Mouse (Mus musculus): ENCODE data around the gene Foxk1. TPM values are rescaled to one million over a fixed set of nuclear protein-coding genes. Genes with fewer than 3 reads are reported as not detected.

The Foxk1 gene
- polyA plus RNA-seq, 1 experiment from 2014 or later: 5.6 TPM

- peak overlapping the region; percentile 52 for H3K27ac ChIP-seq (ENCODE audit: low read depth)
- WGBS: 1% methylated on average over 58 of the region's 67 CpGs
- DNase-seq (ENCODE audit: low spot score): peak; percentile 77
- H3K27me3 ChIP-seq (replicated peaks; ENCODE audit: control insufficient read depth, insufficient read depth, low read length): no peaks in the 10 kb centered on the region
- peak overlapping the region; percentile 89 for H3K9ac ChIP-seq (ENCODE audit: low read length)
- no peaks in the 10 kb centered on the region for H3K9me3 ChIP-seq (ENCODE audit: control insufficient read depth, low read length)
- peak; percentile 48 for ATAC-seq (replicated peaks; ENCODE audit: low FRiP score, low TSS enrichment, low read depth)
- H3K36me3 ChIP-seq (ENCODE audit: control insufficient read depth, insufficient read depth, low read length): peaks cover 18% of the 10 kb centered on the region; the same call in 1 of the 2 replicates
- H3K4me1 ChIP-seq (replicated peaks; ENCODE audit: control insufficient read depth, insufficient read depth, low read length): peaks cover 22% of the 10 kb centered on the region
- H3K4me3 ChIP-seq (ENCODE audit: low read depth, low read length): peak overlapping the region; percentile 96
- H3K4me2 ChIP-seq (ENCODE audit: low read length): peak overlapping the region; percentile 79
Measured at GRCm38 (mm10) chr5:142401641-142402625, 636 bp downstream of the Foxk1 start.

- ATAC-seq (replicated peaks; ENCODE audit: low FRiP score, low TSS enrichment, low read depth): no peak
- no peak overlapping the region for H3K4me3 ChIP-seq (ENCODE audit: low read depth, low read length)
- H3K4me1 ChIP-seq (replicated peaks; ENCODE audit: control insufficient read depth, insufficient read depth, low read length): peaks cover 25% of the 10 kb centered on the region
- H3K9ac ChIP-seq (ENCODE audit: low read length): no peak overlapping the region
- H3K36me3 ChIP-seq (ENCODE audit: control insufficient read depth, insufficient read depth, low read length): peaks cover 18% of the 10 kb centered on the region; the same call in 1 of the 2 replicates
- H3K9me3 ChIP-seq (ENCODE audit: control insufficient read depth, low read length): no peaks in the 10 kb centered on the region
- H3K27me3 ChIP-seq (replicated peaks; ENCODE audit: control insufficient read depth, insufficient read depth, low read length): no peaks in the 10 kb centered on the region
- WGBS: 62% methylated on average over 3 of the region's 3 CpGs
- H3K4me2 ChIP-seq (ENCODE audit: low read length): peak overlapping the region; percentile 79
- H3K27ac ChIP-seq (ENCODE audit: low read depth): no peak overlapping the region
- no peak for DNase-seq (ENCODE audit: low spot score)
Measured at GRCm38 (mm10) chr5:142403694-142404093, 2.4 kb downstream of the Foxk1 start.

GRCm38 (mm10) chr5:142404307-142404706 lies 3.0 kb downstream of the Foxk1 start:
- WGBS: 74% methylated on average over 1 of the region's 1 CpGs
- Histone ChIP-seq H3K9me3 (ENCODE audit: control insufficient read depth, low read length) (no peaks in the 10 kb centered on the region), H3K27me3 (replicated peaks; ENCODE audit: control insufficient read depth, insufficient read depth, low read length) (no peaks in the 10 kb centered on the region), H3K4me2 (ENCODE audit: low read length) (no peak overlapping the region), H3K4me3 (ENCODE audit: low read depth, low read length) (no peak overlapping the region), H3K36me3 (ENCODE audit: control insufficient read depth, insufficient read depth, low read length) (peaks cover 18% of the 10 kb centered on the region; the same call in 1 of the 2 replicates), H3K4me1 (replicated peaks; ENCODE audit: control insufficient read depth, insufficient read depth, low read length) (peaks cover 25% of the 10 kb centered on the region), H3K9ac (ENCODE audit: low read length) (no peak overlapping the region), H3K27ac (ENCODE audit: low read depth) (no peak overlapping the region)
- DNase-seq (ENCODE audit: low spot score) (no peak), ATAC-seq (replicated peaks; ENCODE audit: low FRiP score, low TSS enrichment, low read depth) (no peak)

- DNase-seq (ENCODE audit: low spot score) (no peak), ATAC-seq (replicated peaks; ENCODE audit: low FRiP score, low TSS enrichment, low read depth) (no peak)
- H3K4me1 ChIP-seq (replicated peaks; ENCODE audit: control insufficient read depth, insufficient read depth, low read length): peaks cover 21% of the 10 kb centered on the region
- no peaks in the 10 kb centered on the region for H3K9me3 ChIP-seq (ENCODE audit: control insufficient read depth, low read length)
- H3K4me2 ChIP-seq (ENCODE audit: low read length): no peak overlapping the region
- H3K4me3 ChIP-seq (ENCODE audit: low read depth, low read length): no peak overlapping the region
- H3K9ac ChIP-seq (ENCODE audit: low read length): no peak overlapping the region
- H3K36me3 ChIP-seq (ENCODE audit: control insufficient read depth, insufficient read depth, low read length): peaks cover 18% of the 10 kb centered on the region; the same call in 1 of the 2 replicates
- 68% methylated on average over 6 of the region's 6 CpGs for WGBS
- H3K27ac ChIP-seq (ENCODE audit: low read depth): no peak overlapping the region
- H3K27me3 ChIP-seq (replicated peaks; ENCODE audit: control insufficient read depth, insufficient read depth, low read length): no peaks in the 10 kb centered on the region
Measured at GRCm38 (mm10) chr5:142405426-142405825, 4.1 kb downstream of the Foxk1 start.

GRCm38 (mm10) chr5:142406401-142406800 lies 5.1 kb downstream of the Foxk1 start:
- Histone ChIP-seq H3K4me3 (ENCODE audit: low read depth, low read length) (no peak overlapping the region), H3K4me1 (replicated peaks; ENCODE audit: control insufficient read depth, insufficient read depth, low read length) (peaks cover 18% of the 10 kb centered on the region), H3K36me3 (ENCODE audit: control insufficient read depth, insufficient read depth, low read length) (peaks cover 18% of the 10 kb centered on the region; the same call in 1 of the 2 replicates), H3K27me3 (replicated peaks; ENCODE audit: control insufficient read depth, insufficient read depth, low read length) (no peaks in the 10 kb centered on the region), H3K4me2 (ENCODE audit: low read length) (no peak overlapping the region), H3K9ac (ENCODE audit: low read length) (no peak overlapping the region), H3K9me3 (ENCODE audit: control insufficient read depth, low read length) (no peaks in the 10 kb centered on the region), H3K27ac (ENCODE audit: low read depth) (no peak overlapping the region)
- 73% methylated on average over 7 of the region's 7 CpGs for WGBS
- ATAC-seq (replicated peaks; ENCODE audit: low FRiP score, low TSS enrichment, low read depth) (no peak), DNase-seq (ENCODE audit: low spot score) (no peak)

GRCm38 (mm10) chr5:142406937-142407336 lies 5.6 kb downstream of the Foxk1 start:
- Histone ChIP-seq H3K9ac (ENCODE audit: low read length) (no peak overlapping the region), H3K27ac (ENCODE audit: low read depth) (no peak overlapping the region), H3K4me2 (ENCODE audit: low read length) (no peak overlapping the region), H3K9me3 (ENCODE audit: control insufficient read depth, low read length) (no peaks in the 10 kb centered on the region), H3K27me3 (replicated peaks; ENCODE audit: control insufficient read depth, insufficient read depth, low read length) (no peaks in the 10 kb centered on the region), H3K36me3 (ENCODE audit: control insufficient read depth, insufficient read depth, low read length) (peaks cover 18% of the 10 kb centered on the region; the same call in 1 of the 2 replicates), H3K4me3 (ENCODE audit: low read depth, low read length) (no peak overlapping the region), H3K4me1 (replicated peaks; ENCODE audit: control insufficient read depth, insufficient read depth, low read length) (peaks cover 18% of the 10 kb centered on the region)
- 60% methylated on average over 11 of the region's 11 CpGs for WGBS
- ATAC-seq (replicated peaks; ENCODE audit: low FRiP score, low TSS enrichment, low read depth) (no peak), DNase-seq (ENCODE audit: low spot score) (no peak)

GRCm38 (mm10) chr5:142407381-142407780 lies 6.1 kb downstream of the Foxk1 start:
- no peak for ATAC-seq (replicated peaks; ENCODE audit: low FRiP score, low TSS enrichment, low read depth)
- Histone ChIP-seq H3K4me3 (ENCODE audit: low read depth, low read length) (no peak overlapping the region), H3K9ac (ENCODE audit: low read length) (no peak overlapping the region), H3K9me3 (ENCODE audit: control insufficient read depth, low read length) (no peaks in the 10 kb centered on the region), H3K4me1 (replicated peaks; ENCODE audit: control insufficient read depth, insufficient read depth, low read length) (peaks cover 18% of the 10 kb centered on the region), H3K27ac (ENCODE audit: low read depth) (no peak overlapping the region), H3K4me2 (ENCODE audit: low read length) (no peak overlapping the region), H3K36me3 (ENCODE audit: control insufficient read depth, insufficient read depth, low read length) (peaks cover 18% of the 10 kb centered on the region; the same call in 1 of the 2 replicates), H3K27me3 (replicated peaks; ENCODE audit: control insufficient read depth, insufficient read depth, low read length) (no peaks in the 10 kb centered on the region)
- WGBS: 85% methylated on average over 7 of the region's 7 CpGs
- DNase-seq (ENCODE audit: low spot score): no peak

GRCm38 (mm10) chr5:142409169-142409568 lies 7.9 kb downstream of the Foxk1 start:
- WGBS: 72% methylated on average over 6 of the region's 6 CpGs
- no peak for DNase-seq (ENCODE audit: low spot score)

More at GRCm38 (mm10) chr5:142409169-142409568, 7.9 kb downstream of the Foxk1 start:
- H3K9ac ChIP-seq (ENCODE audit: low read length): no peak overlapping the region
- H3K4me1 ChIP-seq (replicated peaks; ENCODE audit: control insufficient read depth, insufficient read depth, low read length): peaks cover 6% of the 10 kb centered on the region
- no peaks in the 10 kb centered on the region for H3K27me3 ChIP-seq (replicated peaks; ENCODE audit: control insufficient read depth, insufficient read depth, low read length)
- no peak overlapping the region for H3K4me3 ChIP-seq (ENCODE audit: low read depth, low read length)
- ATAC-seq (replicated peaks; ENCODE audit: low FRiP score, low TSS enrichment, low read depth): no peak
- no peak overlapping the region for H3K4me2 ChIP-seq (ENCODE audit: low read length)
- H3K36me3 ChIP-seq (ENCODE audit: control insufficient read depth, insufficient read depth, low read length): peaks cover 18% of the 10 kb centered on the region; the same call in 1 of the 2 replicates
- no peak overlapping the region for H3K27ac ChIP-seq (ENCODE audit: low read depth)
- no peaks in the 10 kb centered on the region for H3K9me3 ChIP-seq (ENCODE audit: control insufficient read depth, low read length)
